Mouse (Mus musculus): ENCODE measurements around the gene Ltb4r1. TPM values are rescaled to one million over a fixed set of nuclear protein-coding genes. Genes with fewer than 3 reads are reported as not detected.
"Not testable (repeated sequence)": the region's sequence is repeated elsewhere in the genome, so short reads cannot be mapped to it uniquely, and the experiment has no call there.

Gene Ltb4r1
- polyA plus RNA-seq, 1 experiment from 2014 or later = not detected

DNA sequence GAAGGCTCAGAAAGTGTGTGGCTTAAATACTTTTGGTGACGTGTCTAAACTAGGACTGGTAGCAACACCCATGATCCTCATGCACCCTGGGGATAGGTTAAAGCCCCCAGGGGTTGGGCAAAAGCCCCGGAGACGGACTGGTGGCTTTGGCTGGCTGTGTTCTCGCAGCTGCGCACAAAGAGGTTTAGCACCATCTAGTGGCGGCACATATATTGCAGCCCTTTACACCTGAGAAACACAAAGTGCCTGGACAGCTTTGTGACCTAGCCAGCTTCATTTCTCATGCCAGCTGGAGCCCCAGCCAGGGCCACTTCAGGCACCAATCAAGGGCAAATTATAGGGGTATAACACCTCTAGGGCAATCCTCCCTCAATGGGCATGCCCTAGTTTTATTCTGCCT, 5.6 kb upstream of the Ltb4r1 start:
- whole genome bisulfite sequencing = 2% methylated on average over 5 of the region's 6 CpGs
- H3K9ac ChIP-seq (replicated peaks; ENCODE audit: low read length) = not testable (repeated sequence)

DNA sequence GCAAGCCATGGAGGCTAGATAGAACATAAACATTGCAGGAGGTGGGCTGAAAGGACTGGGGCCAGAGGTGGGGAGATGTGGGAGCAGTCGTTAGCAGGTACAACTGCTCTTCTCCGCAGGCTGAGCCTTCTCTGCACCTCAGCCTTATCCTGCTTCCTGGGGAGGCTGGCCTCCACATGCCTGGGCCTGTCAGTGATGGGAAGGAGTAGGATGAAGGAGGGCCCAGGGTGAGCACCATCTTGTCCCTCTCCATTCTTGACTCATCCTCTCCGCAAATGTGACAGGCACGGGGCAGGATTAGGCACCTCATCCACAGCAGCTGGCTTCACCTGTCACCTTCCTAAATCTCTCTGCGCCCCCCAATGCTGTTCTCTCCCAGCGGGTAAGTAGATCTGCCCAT, 4.6 kb upstream of the Ltb4r1 start, which contains the start of gene Ltb4r2:
Gene Ltb4r2, plus strand, starts transcription at position 266 of the 400 bp plus-strand sequence.
- Histone ChIP-seq H3K27me3 (ENCODE audit: control insufficient read depth, insufficient read depth, low read length) (peaks cover 41% of the 10 kb centered on the region), H3K9me3 (ENCODE audit: control insufficient read depth, low read length) (no peaks in the 10 kb centered on the region), H3K36me3 (ENCODE audit: control insufficient read depth, insufficient read depth, low read length) (peaks cover 3% of the 10 kb centered on the region; the same call in 1 of the 2 replicates), H3K4me1 (ENCODE audit: control insufficient read depth, insufficient read depth, low read length) (peaks cover 8% of the 10 kb centered on the region; the same call in 1 of the 2 replicates), H3K27ac (replicated peaks; ENCODE audit: low read depth, low read length) (peak within 1 kb of the TSS; percentile 64), H3K4me2 (ENCODE audit: low read length) (peak within 1 kb of the TSS; percentile 91), H3K4me3 (replicated peaks; ENCODE audit: low read depth, low read length) (peak within 1 kb of the TSS; percentile 50), H3K9ac (replicated peaks; ENCODE audit: low read length) (peak within 1 kb of the TSS; percentile 74)
- 77% methylated on average over 6 of the region's 6 CpGs for WGBS
- DNase-seq = no peak
- ATAC-seq (ENCODE audit: low FRiP score, low TSS enrichment) = no peak

More for the DNA sequence above, 5.6 kb upstream of the Ltb4r1 start:
- DNase-seq = peak; percentile 90
- not testable (repeated sequence) for H3K4me1 ChIP-seq (ENCODE audit: control insufficient read depth, insufficient read depth, low read length); H3K9me3 ChIP-seq (ENCODE audit: control insufficient read depth, low read length); H3K27ac ChIP-seq (replicated peaks; ENCODE audit: low read depth, low read length); ATAC-seq (ENCODE audit: low FRiP score, low TSS enrichment); H3K4me3 ChIP-seq (replicated peaks; ENCODE audit: low read depth, low read length)
- H3K36me3 ChIP-seq (ENCODE audit: control insufficient read depth, insufficient read depth, low read length) = peaks cover 13% of the 10 kb centered on the region
- peaks cover 37% of the 10 kb centered on the region for H3K27me3 ChIP-seq (ENCODE audit: control insufficient read depth, insufficient read depth, low read length)
- peak overlapping the region; percentile 32 for H3K4me2 ChIP-seq (ENCODE audit: low read length)

DNA sequence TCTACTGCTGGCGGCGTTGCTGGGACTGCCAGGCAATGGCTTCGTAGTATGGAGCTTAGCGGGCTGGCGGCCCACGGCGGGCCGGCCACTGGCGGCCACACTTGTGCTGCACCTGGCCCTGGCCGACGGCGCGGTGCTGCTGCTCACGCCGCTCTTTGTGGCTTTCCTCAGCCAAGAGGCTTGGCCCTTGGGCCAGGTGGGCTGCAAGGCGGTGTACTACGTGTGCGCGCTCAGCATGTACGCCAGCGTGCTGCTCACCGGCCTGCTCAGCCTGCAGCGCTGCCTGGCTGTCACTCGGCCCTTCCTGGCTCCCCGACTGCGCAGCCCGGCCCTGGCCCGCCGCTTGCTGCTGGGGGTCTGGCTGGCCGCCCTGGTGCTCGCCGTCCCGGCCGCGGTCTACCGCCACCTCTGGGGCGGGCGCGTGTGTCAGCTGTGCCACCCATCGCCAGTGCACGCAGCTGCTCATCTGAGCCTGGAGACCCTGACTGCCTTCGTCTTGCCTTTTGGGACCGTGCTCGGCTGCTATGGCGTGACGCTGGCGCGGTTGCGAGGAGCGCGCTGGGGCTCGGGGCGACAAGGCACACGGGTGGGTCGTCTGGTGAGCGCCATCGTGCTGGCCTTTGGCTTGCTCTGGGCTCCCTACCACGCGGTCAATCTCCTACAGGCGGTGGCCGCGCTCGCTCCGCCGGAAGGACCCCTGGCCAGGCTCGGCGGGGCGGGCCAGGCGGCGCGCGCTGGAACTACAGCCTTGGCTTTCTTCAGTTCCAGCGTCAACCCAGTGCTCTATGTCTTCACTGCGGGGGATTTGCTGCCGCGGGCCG, 3.6 kb upstream of the Ltb4r1 start:
- peak; percentile 72 for ATAC-seq (ENCODE audit: low FRiP score, low TSS enrichment)
- peak overlapping the region; percentile 91 for H3K4me2 ChIP-seq (ENCODE audit: low read length)
- DNase-seq = peak; percentile 81
- no peaks in the 10 kb centered on the region for H3K36me3 ChIP-seq (ENCODE audit: control insufficient read depth, insufficient read depth, low read length)
- H3K4me1 ChIP-seq (ENCODE audit: control insufficient read depth, insufficient read depth, low read length) = peaks cover 8% of the 10 kb centered on the region; the same call in 1 of the 2 replicates
- H3K27me3 ChIP-seq (ENCODE audit: control insufficient read depth, insufficient read depth, low read length) = peaks cover 49% of the 10 kb centered on the region
- peak overlapping the region; percentile 50 for H3K4me3 ChIP-seq (replicated peaks; ENCODE audit: low read depth, low read length)
- WGBS = under 1% methylated on average over 77 of the region's 77 CpGs
- peak overlapping the region; percentile 74 for H3K9ac ChIP-seq (replicated peaks; ENCODE audit: low read length)
- no peaks in the 10 kb centered on the region for H3K9me3 ChIP-seq (ENCODE audit: control insufficient read depth, low read length)
- peak overlapping the region; percentile 64 for H3K27ac ChIP-seq (replicated peaks; ENCODE audit: low read depth, low read length)

DNA sequence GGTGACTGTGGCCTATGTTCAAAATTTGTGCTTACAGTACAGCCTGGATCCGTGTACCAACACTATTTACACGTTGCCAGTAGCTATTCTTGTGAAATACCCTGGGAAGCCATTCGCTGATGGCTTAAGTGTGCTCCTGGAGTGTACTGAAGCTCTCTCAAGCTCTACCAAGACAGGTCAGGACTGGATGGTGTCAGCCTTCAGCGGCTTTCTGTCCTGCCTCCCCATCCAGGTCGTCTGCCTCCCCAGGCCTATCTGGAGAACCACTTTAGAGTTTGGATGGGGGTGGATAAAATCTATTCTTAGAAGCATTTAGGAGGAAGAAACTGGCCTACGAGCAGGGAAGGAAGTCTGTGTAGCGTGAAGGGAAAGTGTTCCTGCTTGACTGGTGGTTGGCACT, 2.6 kb upstream of the Ltb4r1 start:
- Histone ChIP-seq H3K27me3 (ENCODE audit: control insufficient read depth, insufficient read depth, low read length) (peaks cover 54% of the 10 kb centered on the region), H3K4me2 (ENCODE audit: low read length) (peak overlapping the region; percentile 91)
- 63% methylated on average over 7 of the region's 7 CpGs for WGBS

DNA sequence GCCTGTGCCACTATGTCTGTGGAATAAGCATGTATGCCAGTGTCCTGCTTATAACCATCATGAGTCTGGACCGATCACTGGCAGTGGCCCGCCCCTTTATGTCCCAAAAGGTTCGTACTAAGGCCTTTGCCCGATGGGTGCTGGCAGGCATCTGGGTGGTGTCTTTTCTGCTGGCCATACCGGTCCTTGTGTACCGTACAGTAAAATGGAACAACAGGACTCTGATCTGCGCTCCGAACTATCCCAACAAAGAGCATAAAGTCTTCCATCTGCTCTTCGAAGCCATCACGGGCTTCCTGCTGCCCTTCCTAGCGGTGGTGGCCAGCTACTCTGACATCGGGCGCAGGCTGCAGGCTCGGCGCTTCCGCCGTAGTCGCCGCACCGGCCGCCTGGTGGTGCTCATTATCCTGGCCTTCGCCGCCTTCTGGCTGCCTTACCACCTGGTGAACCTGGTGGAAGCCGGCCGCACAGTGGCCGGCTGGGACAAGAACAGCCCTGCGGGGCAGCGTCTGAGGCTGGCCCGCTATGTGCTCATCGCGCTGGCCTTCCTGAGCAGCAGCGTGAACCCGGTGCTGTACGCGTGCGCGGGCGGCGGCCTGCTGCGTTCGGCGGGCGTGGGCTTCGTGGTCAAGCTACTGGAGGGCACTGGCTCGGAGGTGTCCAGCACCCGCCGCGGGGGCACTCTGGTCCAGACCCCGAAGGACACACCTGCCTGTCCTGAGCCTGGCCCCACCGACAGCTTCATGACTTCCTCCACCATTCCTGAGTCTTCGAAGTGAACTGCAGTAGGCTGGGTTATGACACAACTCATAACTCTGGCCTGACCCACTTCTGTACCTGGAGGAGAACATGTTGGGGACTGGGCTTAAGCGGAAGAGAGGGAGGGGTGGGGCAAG, 2.0 kb downstream of the Ltb4r1 start:
- WGBS = 15% methylated on average over 52 of the region's 52 CpGs
- peak; percentile 79 for DNase-seq
- Histone ChIP-seq H3K27me3 (ENCODE audit: control insufficient read depth, insufficient read depth, low read length) (peaks cover 54% of the 10 kb centered on the region), H3K27ac (replicated peaks; ENCODE audit: low read depth, low read length) (no peak overlapping the region), H3K9me3 (ENCODE audit: control insufficient read depth, low read length) (no peaks in the 10 kb centered on the region), H3K9ac (replicated peaks; ENCODE audit: low read length) (peak overlapping the region; percentile 61), H3K36me3 (ENCODE audit: control insufficient read depth, insufficient read depth, low read length) (no peaks in the 10 kb centered on the region), H3K4me2 (ENCODE audit: low read length) (peak overlapping the region; percentile 74), H3K4me3 (replicated peaks; ENCODE audit: low read depth, low read length) (peak overlapping the region; percentile 39), H3K4me1 (ENCODE audit: control insufficient read depth, insufficient read depth, low read length) (no peaks in the 10 kb centered on the region)
- ATAC-seq (ENCODE audit: low FRiP score, low TSS enrichment) = peak; percentile 47; the same call in 1 of the 2 replicates

More for the DNA sequence above, 2.6 kb upstream of the Ltb4r1 start:
- peaks cover 8% of the 10 kb centered on the region; the same call in 1 of the 2 replicates for H3K4me1 ChIP-seq (ENCODE audit: control insufficient read depth, insufficient read depth, low read length)
- H3K4me3 ChIP-seq (replicated peaks; ENCODE audit: low read depth, low read length) = no peak overlapping the region
- DNase-seq = no peak
- no peaks in the 10 kb centered on the region for H3K36me3 ChIP-seq (ENCODE audit: control insufficient read depth, insufficient read depth, low read length)
- H3K27ac ChIP-seq (replicated peaks; ENCODE audit: low read depth, low read length) = no peak overlapping the region
- no peak overlapping the region for H3K9ac ChIP-seq (replicated peaks; ENCODE audit: low read length)
- no peak for ATAC-seq (ENCODE audit: low FRiP score, low TSS enrichment)
- no peaks in the 10 kb centered on the region for H3K9me3 ChIP-seq (ENCODE audit: control insufficient read depth, low read length)

DNA sequence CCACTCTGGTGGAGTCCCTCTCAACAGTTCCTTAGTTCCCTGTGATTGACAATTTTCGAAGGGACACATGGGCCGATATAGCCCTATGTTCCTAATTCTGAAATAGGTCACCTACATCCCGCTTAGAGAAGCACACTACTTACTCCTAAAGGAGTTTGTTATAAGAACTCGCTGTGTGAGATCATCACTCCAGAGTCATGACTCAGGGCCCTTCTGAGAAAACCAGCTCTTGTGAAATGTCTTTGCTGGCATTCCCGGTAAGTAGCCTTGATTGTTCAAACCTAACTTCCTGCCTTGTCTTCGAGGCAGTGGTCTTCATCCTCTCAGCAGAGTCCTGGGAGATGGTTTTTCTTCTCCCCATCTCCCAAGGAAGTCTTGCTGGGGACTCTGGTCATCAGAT, 2.8 kb downstream of the Ltb4r1 start:
- no peak overlapping the region for H3K9ac ChIP-seq (replicated peaks; ENCODE audit: low read length)
- no peaks in the 10 kb centered on the region for H3K9me3 ChIP-seq (ENCODE audit: control insufficient read depth, low read length)
- H3K4me2 ChIP-seq (ENCODE audit: low read length) = no peak overlapping the region
- H3K36me3 ChIP-seq (ENCODE audit: control insufficient read depth, insufficient read depth, low read length) = no peaks in the 10 kb centered on the region
- 90% methylated on average over 6 of the region's 6 CpGs for WGBS
- DNase-seq (no peak), ATAC-seq (ENCODE audit: low FRiP score, low TSS enrichment) (no peak)
- no peak overlapping the region for H3K4me3 ChIP-seq (replicated peaks; ENCODE audit: low read depth, low read length)
- peaks cover 47% of the 10 kb centered on the region for H3K27me3 ChIP-seq (ENCODE audit: control insufficient read depth, insufficient read depth, low read length)
- no peak overlapping the region for H3K27ac ChIP-seq (replicated peaks; ENCODE audit: low read depth, low read length)
- H3K4me1 ChIP-seq (ENCODE audit: control insufficient read depth, insufficient read depth, low read length) = no peaks in the 10 kb centered on the region

DNA sequence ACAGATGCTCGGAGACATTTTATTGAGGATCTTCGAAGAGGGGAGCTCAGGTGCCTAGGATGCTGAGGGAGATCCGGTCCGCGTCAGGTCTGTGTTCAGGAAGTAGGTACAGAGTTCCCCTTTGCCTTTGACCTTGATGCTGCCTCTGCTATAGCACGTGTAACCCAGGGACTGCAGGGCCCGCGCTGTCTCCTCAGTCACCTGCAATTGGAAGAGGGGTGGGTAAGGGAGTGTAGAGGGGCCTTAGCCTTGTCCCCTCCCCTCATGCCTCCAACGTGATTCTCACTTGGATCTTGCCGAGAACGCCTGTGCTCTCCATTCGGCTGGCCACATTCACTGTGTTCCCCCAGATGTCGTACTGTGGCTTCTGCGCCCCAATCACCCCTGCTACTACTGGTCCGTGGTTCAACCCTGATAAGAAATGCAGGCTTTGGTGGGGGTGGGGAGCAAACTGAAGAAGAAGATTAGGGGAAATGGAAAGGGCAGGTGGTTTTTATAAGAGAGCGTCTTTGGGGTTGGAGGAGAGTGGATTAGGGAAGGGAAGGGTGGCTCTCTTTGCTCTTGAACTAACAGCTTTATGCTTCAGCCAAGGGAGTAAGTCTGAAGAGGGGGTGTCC, 3.4 kb downstream of the Ltb4r1 start:
- H3K4me1 ChIP-seq (ENCODE audit: control insufficient read depth, insufficient read depth, low read length) = no peaks in the 10 kb centered on the region
- H3K27me3 ChIP-seq (ENCODE audit: control insufficient read depth, insufficient read depth, low read length) = peaks cover 42% of the 10 kb centered on the region
- no peak overlapping the region for H3K4me2 ChIP-seq (ENCODE audit: low read length)
- no peaks in the 10 kb centered on the region for H3K9me3 ChIP-seq (ENCODE audit: control insufficient read depth, low read length)
- no peaks in the 10 kb centered on the region for H3K36me3 ChIP-seq (ENCODE audit: control insufficient read depth, insufficient read depth, low read length)
- no peak overlapping the region for H3K4me3 ChIP-seq (replicated peaks; ENCODE audit: low read depth, low read length)
- no peak for ATAC-seq (ENCODE audit: low FRiP score, low TSS enrichment)
- no peak overlapping the region for H3K27ac ChIP-seq (replicated peaks; ENCODE audit: low read depth, low read length)
- no peak overlapping the region for H3K9ac ChIP-seq (replicated peaks; ENCODE audit: low read length)
- WGBS = 72% methylated on average over 16 of the region's 16 CpGs
- DNase-seq = no peak

DNA sequence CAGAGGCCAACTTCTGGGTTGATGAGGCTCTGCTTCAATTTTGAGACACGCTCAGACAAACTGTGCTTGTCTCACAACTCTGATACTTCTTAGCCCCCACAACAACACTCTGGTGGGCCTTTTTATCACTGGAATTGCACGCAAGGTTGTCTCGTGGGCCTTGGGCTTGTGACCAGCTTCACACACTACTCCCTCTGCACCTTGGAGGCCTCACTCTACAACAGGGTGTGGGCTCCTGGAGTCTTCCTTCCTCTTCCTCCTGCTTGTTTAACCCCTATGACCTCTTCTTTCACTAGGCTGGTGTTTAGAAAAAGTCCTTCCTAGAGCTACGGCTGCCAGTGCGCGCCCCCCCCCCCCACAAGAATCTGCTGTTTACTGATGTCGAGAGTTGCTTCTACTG, 10.9 kb downstream of the Ltb4r1 start:
- no peak overlapping the region for H3K4me3 ChIP-seq (replicated peaks; ENCODE audit: low read depth, low read length)
- H3K36me3 ChIP-seq (ENCODE audit: control insufficient read depth, insufficient read depth, low read length) = no peaks in the 10 kb centered on the region
- H3K4me1 ChIP-seq (ENCODE audit: control insufficient read depth, insufficient read depth, low read length) = no peaks in the 10 kb centered on the region
- no peak overlapping the region for H3K4me2 ChIP-seq (ENCODE audit: low read length)
- 78% methylated on average over 7 of the region's 7 CpGs for WGBS
- ATAC-seq (ENCODE audit: low FRiP score, low TSS enrichment) (no peak), DNase-seq (no peak)
- H3K9me3 ChIP-seq (ENCODE audit: control insufficient read depth, low read length) = no peaks in the 10 kb centered on the region
- peaks cover 6% of the 10 kb centered on the region for H3K27me3 ChIP-seq (ENCODE audit: control insufficient read depth, insufficient read depth, low read length)
- no peak overlapping the region for H3K9ac ChIP-seq (replicated peaks; ENCODE audit: low read length)
- no peak overlapping the region for H3K27ac ChIP-seq (replicated peaks; ENCODE audit: low read depth, low read length)

Measured in midbrain, embryonic 14.5 days (tissue).